Comparison of ENCODE assay signal across 10 mouse cellular contexts in genomic region chr8:82969967-82970366, GRCm38 (mm10).
DNase-seq lines count a peak whose midpoint lies in the region; ATAC-seq lines count a peak whose summit lies in the region.
"Had no signal": no experiment of that assay in that cellular context is flagged by ENCODE, and none has a peak within 500 bp of the region (broad histone marks: within the 10 kb centered on the region; RNA-seq: fewer than 3 reads in every experiment).

No protein-coding gene starts in this region.

- H3K9me3 ChIP-seq in intestine, embryonic 14.5 days (ENCODE audit: control insufficient read depth, low read length), result no peaks in the 10 kb centered on the region
- no peaks in the 10 kb centered on the region for H3K9me3 ChIP-seq in intestine, embryonic 16.5 days (ENCODE audit: control insufficient read depth, low read length)
- no peaks in the 10 kb centered on the region for H3K9me3 ChIP-seq in forebrain, embryonic 16.5 days (ENCODE audit: control insufficient read depth, low read length)
- H3K9me3 ChIP-seq in limb, embryonic 12.5 days, result no peaks in the 10 kb centered on the region

- no peak overlapping the region for H3K4me3 ChIP-seq in intestine, embryonic 14.5 days (ENCODE audit: low read depth, low read length)
- no peak overlapping the region for H3K4me3 ChIP-seq in intestine, embryonic 16.5 days (ENCODE audit: low read length)
- H3K4me3 ChIP-seq in forebrain, embryonic 16.5 days (replicated peaks; ENCODE audit: low read length), result no peak overlapping the region
- H3K4me3 ChIP-seq in limb, embryonic 12.5 days (replicated peaks), result no peak overlapping the region

- no peaks in the 10 kb centered on the region for H3K27me3 ChIP-seq in intestine, embryonic 14.5 days (replicated peaks; ENCODE audit: control insufficient read depth, insufficient read depth, low read length)
- no peaks in the 10 kb centered on the region for H3K27me3 ChIP-seq in intestine, embryonic 16.5 days (replicated peaks; ENCODE audit: control insufficient read depth, insufficient read depth, low read length)
- no peaks in the 10 kb centered on the region for H3K27me3 ChIP-seq in forebrain, embryonic 16.5 days (replicated peaks; ENCODE audit: control insufficient read depth, insufficient read depth, low read length)
- H3K27me3 ChIP-seq in limb, embryonic 12.5 days, result no peaks in the 10 kb centered on the region

- no peak for ATAC-seq in intestine, embryonic 14.5 days (replicated peaks; ENCODE audit: low FRiP score, low TSS enrichment, low read depth)
- no peak for ATAC-seq in intestine, embryonic 16.5 days
- peak; percentile 36; the same call in 1 of the 2 replicates for ATAC-seq in forebrain, embryonic 16.5 days
- peak; percentile 90 for ATAC-seq in limb, embryonic 12.5 days (ENCODE audit: insufficient number of reproducible peaks, insufficient read depth, low FRiP score, low TSS enrichment, low read depth)
- ATAC-seq: inflammation-experienced regulatory T-cells, adult 6 months had no signal

- no peaks in the 10 kb centered on the region for H3K36me3 ChIP-seq in intestine, embryonic 14.5 days (ENCODE audit: control insufficient read depth, insufficient read depth, low read length)
- no peaks in the 10 kb centered on the region for H3K36me3 ChIP-seq in intestine, embryonic 16.5 days (ENCODE audit: control insufficient read depth, insufficient read depth, low read length)
- no peaks in the 10 kb centered on the region for H3K36me3 ChIP-seq in forebrain, embryonic 16.5 days (ENCODE audit: control insufficient read depth, insufficient read depth)
- H3K36me3 ChIP-seq in limb, embryonic 12.5 days, result no peaks in the 10 kb centered on the region

- H3K4me2 ChIP-seq in intestine, embryonic 14.5 days (ENCODE audit: low read length), result no peak overlapping the region
- no peak overlapping the region for H3K4me2 ChIP-seq in intestine, embryonic 16.5 days (ENCODE audit: low read depth, low read length)
- H3K4me2 ChIP-seq in forebrain, embryonic 16.5 days (ENCODE audit: low read length), result no peak overlapping the region
- H3K4me2 ChIP-seq in limb, embryonic 12.5 days, result no peak overlapping the region; the same call in 1 of the 2 replicates

- 30% methylated on average over 3 of the region's 3 CpGs for WGBS in intestine, embryonic 14.5 days
- WGBS in intestine, embryonic 16.5 days, result 38% methylated on average over 3 of the region's 3 CpGs
- 33% methylated on average over 3 of the region's 3 CpGs for WGBS in forebrain, embryonic 16.5 days
- WGBS in limb, embryonic 12.5 days, result 11% methylated on average over 3 of the region's 3 CpGs

- H3K27ac ChIP-seq in intestine, embryonic 14.5 days (ENCODE audit: low read depth), result no peak overlapping the region
- no peak overlapping the region for H3K27ac ChIP-seq in intestine, embryonic 16.5 days (ENCODE audit: low read length)
- no peak overlapping the region for H3K27ac ChIP-seq in forebrain, embryonic 16.5 days (ENCODE audit: low read length)
- H3K27ac ChIP-seq in limb, embryonic 12.5 days, result peak overlapping the region; percentile 86

- no peak overlapping the region for H3K9ac ChIP-seq in intestine, embryonic 14.5 days (ENCODE audit: low read length)
- no peak overlapping the region for H3K9ac ChIP-seq in intestine, embryonic 16.5 days (ENCODE audit: low read depth, low read length)
- no peak overlapping the region for H3K9ac ChIP-seq in forebrain, embryonic 16.5 days (replicated peaks; ENCODE audit: low read depth, low read length)
- H3K9ac ChIP-seq in limb, embryonic 12.5 days (replicated peaks), result no peak overlapping the region

- DNase-seq in intestine, embryonic 14.5 days (ENCODE audit: low spot score), result peak; percentile 51
- DNase-seq in skeletal muscle tissue, adult 2 months (ENCODE audit: low read depth, low spot score), result peak; percentile 82
- DNase-seq in thymus, postnatal 14 days, result no peak
- no peak for DNase-seq in thymus, postnatal 4 days
- DNase-seq in layer of hippocampus, postnatal 25 days (ENCODE audit: extremely low spot score in 1 of 2, low spot score in 1 of 2), result no peak
- DNase-seq: adrenal gland, adult 8-10 months had no signal

- H3K4me1 ChIP-seq in intestine, embryonic 14.5 days (replicated peaks; ENCODE audit: control insufficient read depth, insufficient read depth, low read length), result peaks cover 27% of the 10 kb centered on the region
- H3K4me1 ChIP-seq in intestine, embryonic 16.5 days (ENCODE audit: control insufficient read depth, insufficient read depth, low read length), result peaks cover 9% of the 10 kb centered on the region; the same call in 1 of the 2 replicates
- peaks cover 14% of the 10 kb centered on the region for H3K4me1 ChIP-seq in forebrain, embryonic 16.5 days (replicated peaks; ENCODE audit: control insufficient read depth, insufficient read depth, low read length)
- peaks cover 54% of the 10 kb centered on the region for H3K4me1 ChIP-seq in limb, embryonic 12.5 days (replicated peaks)

Comparison
In these comparisons a context has a peak if more than half of its experiments do, and no peak if none do; other contexts are left out.
1. ATAC-seq: peak in forebrain, embryonic 16.5 days (single experiment) and limb, embryonic 12.5 days (single experiment); none in intestine, embryonic 14.5 days (single experiment) and intestine, embryonic 16.5 days (single experiment).
2. DNase-seq: peak in intestine, embryonic 14.5 days (single experiment) and skeletal muscle tissue, adult 2 months (single experiment); none in thymus, postnatal 14 days (single experiment), thymus, postnatal 4 days (single experiment) and layer of hippocampus, postnatal 25 days (0 of 2).